Mouse (Mus musculus) kidney, postnatal 36 days (tissue): ENCODE results near the gene Kat7.

Source experiments
- DNase-seq, 2 experiments: peaks; one replicate each; pipeline ENCODE4 v3.0.0; 2021 to 2022; ENCODE audit warnings: mixed read lengths in 2 of 2

Gene Kat7

DNA sequence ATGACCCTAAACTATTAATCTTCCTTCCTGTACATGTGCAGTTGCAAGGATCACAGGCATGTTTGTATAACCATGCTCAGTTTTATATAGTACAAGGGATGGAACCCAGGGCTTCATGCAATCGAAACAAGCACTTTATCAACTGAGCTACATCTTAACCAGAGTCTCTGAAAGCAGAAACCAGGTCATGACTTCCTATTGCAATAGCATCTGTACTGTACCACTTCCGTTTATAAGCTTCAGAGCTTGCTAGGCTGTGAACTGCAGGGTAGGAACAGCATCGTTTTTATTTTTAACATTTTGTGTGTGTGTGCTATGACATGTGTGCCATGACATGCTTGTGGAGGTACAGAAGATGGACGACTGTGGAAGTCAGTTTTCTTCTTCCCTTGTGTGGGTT is 23.2 kb upstream of the Kat7 start:
- no peak for DNase-seq

DNA sequence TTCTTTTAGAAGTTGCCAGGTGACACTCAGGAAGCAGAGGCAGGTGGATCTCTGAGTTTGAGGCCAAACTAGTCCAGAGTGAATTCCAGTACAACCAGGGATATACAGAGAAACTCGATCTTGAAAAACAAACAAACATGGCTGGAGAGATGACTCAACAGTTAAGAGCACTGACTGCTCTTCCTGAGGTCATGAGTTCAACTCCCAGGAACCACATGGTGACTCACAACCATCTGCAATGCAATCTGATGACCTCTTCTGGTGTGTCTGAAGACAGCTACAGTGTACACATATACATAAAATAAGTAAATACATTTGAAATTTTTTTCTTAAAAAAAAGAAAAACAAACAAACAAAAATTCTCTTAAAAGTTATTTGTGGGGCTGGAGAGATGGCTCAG is 20.6 kb upstream of the Kat7 start:
- DNase-seq: no peak

DNA sequence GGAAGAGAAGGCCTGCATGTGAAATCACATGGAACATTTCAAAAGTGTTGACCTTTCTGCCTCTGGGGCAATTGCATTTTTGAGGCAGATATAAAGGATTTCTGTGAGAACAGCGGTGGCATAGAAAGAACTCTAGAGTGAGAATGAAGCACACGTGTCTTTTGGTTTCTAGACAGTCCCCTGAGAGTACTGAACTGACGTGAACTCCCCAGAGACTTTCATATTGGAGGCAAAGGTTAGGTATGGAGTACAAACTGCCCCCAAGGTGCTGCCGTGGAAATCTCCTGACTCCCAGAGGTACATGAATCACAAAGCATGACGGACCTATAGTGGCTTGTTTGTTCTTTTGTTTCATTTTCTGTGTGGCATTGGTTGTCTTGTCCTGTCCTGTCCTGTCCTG is 18.6 kb upstream of the Kat7 start:
- DNase-seq: no peak

DNA sequence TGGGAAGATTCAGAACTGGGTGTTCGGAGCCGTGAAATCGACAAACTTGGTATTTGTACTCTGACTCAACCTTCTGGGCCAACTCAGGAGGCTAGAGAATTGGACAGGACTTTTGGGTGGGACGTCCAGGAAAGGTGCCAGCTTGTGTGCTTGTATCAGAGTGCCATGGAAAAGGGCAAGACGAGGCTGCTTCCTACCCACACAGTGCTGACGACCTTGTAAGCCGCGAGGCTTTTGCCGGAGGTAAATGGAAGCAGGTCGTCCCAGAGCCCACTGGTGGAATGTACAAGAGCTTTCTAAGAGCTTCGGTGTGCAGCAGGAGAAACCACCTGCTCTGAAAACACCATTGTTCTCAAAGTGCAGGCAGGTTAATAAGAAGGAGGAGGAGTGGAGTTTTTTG is 16.2 kb upstream of the Kat7 start:
- no peak for DNase-seq

DNA sequence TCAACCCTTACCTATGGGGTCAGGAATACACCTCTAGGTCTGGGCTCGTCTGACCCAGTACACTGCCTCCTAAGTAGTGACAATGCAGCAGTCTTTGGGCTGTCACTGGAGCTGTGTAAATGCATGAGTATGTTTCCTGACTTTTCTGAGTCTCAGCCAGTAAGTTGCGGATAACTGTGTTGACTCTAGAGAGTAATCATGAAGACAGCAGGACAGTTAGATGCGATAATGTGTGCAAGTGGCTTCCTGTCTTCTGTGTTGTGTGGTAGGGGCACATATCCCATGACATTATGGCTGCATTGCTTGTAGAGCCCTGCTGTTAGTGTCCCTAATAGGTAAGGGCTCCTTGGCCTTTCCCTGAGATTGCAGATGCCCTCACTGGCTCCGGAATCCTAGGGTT is 15.8 kb upstream of the Kat7 start:
- no peak for DNase-seq

DNA sequence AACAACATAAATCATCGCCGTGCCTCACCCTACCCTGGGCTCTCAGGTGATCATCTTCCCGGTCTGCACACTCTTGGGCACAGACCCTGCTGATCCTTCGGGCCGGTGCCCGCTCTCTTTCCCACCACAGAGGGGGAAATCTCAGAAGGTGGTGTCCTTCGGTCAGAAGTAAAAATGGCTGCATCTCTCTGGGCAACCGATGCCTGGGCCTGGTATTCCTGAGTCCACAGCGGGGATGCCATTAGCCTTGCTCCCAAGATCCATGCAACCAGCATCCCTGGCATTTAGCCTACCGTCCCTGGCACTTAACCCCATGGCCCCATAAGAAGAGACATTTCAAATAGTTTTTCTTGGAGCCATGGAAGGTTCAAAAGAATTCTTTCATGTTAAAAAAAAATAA is 14.1 kb upstream of the Kat7 start:
- no peak for DNase-seq

DNA sequence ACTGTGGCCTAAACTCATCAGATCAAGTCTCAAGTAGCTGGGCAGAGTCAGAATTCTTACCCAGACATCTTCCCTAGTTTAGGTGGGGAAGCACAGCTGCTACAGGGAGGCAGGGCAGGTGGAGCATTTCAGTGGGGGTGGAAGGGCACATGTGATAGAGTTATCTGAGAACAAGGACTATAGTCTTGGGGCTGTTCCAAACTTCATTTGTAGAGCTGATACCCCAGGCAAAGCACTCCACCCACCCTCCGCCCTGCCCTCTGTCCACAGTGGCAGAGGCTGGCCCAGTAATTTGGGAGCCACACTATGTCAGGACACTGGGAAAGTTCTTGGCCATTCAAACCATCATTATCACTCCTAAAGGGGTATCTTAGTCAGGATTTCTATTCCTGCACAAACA is 10.0 kb upstream of the Kat7 start:
- DNase-seq: no peak

DNA sequence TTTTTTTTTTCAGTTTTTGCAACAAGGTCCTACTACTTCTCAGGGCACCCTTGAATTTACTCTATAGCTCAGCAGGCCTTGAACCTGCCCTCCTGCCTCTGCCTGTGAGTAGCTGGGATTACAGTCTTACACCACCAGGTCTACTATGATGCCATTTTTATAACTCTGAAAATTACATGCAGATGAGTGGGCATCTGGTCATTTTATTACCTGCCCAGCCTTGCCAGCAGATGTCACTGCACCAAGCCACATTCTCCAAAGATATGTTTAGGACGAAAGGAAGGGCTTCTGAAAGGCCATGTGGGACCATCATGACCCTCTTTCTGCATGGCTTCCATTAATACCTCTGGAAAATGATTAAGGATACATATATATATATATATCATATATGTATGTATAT is 9.5 kb upstream of the Kat7 start:
- DNase-seq: peak in 1 of 2 experiments; percentile 46

DNA sequence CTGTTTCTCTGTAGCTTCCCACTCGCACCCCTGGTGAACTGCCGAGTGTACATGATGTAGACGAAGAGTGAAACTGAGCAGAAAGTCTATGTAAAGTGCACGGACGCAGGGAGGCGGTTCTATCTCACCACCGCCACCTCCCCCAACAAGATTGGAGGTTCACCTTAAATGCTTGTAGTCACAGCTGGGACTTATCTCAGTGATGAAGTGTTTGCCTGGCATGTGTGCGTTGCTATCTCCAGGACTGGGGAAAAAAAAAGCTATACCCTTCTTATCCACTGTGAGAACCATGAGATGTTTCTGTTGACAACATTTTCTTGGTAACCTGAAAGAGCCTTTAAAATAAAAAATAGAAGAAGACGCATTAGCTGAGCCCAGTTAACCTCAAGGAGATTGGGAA is 8.1 kb upstream of the Kat7 start:
- DNase-seq: no peak

DNA sequence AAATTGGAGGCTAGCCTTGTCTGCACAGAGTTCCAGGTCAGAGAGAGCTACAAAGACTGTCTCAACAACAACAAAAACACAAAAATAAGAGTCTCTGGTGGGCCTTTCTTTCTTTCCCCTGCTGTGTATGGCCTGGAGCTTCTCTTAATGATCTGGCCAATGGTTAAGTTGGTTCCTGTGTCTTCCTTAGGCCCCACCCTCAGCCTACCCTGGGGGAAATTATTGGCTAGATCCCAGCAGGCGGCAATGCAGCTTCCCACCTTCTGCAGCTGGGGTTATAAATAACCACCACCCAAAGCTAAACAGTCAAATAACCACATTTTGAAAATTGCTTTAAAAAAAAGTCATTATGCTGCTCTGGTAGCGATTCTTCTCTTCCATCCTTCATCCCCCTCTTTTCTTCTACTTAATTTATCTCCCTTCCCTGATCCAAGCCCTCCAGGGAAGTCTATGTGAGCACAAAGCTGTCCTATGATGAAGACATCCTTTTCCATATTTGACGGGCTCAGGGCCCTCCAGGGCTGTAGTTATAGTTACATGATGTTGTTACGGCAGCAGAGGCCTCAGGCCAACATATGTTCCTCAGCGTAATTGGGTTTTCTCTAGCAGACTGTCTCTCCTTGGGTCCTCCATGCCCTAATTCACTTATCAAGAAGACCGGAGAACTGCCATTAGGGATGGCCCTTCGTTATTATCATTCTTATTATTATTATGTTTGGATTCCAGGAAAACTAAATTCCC is 5.3 kb upstream of the Kat7 start:
- no peak for DNase-seq

DNA sequence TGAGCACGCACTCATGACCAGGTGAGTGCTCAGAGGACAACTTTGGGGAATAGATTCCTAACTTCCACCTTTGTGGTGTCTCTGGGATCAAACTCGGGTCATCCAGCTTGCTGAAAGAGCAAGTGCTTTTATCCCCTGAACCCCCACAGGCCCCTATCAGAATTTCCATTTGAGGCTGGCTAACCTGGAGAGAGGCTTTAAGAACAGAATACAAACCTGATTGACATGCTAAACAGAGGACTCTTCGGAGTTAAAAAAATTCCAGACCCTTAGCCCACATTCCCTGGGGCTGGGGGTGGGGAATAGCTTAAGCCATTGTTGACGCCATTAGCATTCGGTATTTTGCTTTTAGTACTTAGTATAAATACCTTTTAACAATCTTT is 1.4 kb upstream of the Kat7 start:
- DNase-seq: no peak

DNA sequence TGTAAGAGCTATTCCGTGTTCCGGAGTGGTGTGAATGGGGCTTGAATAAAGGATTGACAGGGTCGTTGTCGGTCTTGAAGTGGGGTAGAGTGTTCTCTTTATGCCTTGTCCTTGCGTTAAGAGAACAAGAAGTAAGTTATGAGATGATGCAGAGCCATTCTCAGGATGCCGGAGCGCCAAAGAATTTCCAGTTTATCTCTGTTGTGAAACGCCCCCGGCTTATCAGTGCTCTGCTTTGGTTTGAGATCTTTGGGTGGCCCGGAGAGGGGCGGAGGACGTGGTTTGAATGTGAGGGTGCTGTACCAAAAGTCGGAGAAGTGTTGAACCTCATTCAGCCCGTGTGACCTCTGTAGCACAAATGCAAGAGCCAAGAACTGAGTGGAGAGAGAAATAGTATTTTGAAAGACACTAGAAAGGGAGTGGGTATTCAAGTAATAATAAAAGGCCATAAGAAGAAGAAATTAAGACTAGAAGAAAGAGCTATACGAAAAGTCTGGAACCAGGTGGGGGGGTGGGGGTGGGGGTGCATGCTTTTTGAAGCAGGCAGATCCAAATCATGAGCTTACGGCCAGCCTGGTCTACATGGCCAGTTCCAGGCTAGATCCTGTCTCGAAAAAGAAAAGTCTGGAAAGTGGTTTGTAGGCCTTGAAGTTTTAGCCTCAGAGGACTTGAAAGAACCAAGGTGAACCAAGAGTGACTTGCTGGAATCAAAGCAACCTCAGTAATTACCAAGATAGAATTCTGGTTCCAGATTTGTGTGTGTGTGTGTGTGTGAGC is 790 bp upstream of the Kat7 start:
- DNase-seq: peak in 1 of 2 experiments; percentile 37

DNA sequence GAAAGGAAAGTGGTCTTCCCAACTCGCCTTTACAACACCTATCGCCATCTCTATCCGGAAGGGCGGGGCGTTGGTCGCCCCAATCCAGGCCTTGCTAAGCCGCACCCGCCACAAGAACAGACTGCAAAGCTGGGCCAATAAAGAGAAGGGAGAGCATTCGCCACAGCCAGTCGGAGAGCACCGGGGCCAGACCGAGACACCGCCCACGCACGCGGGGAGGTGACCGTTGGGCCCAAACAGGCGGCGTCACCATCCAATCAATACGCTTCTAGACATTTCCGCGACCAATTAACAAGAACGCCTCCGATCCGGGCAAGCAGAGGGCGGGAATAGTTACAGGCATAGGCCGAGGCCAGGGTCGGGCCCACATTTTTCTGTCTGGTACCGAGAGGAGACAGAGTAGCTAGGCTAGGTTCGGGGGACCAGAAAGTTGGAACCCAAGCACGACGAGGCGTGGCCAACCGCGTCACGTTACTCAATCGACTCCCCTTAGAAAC is 488 bp downstream of the Kat7 start:
- DNase-seq: peak; percentile 97 to 99

DNA sequence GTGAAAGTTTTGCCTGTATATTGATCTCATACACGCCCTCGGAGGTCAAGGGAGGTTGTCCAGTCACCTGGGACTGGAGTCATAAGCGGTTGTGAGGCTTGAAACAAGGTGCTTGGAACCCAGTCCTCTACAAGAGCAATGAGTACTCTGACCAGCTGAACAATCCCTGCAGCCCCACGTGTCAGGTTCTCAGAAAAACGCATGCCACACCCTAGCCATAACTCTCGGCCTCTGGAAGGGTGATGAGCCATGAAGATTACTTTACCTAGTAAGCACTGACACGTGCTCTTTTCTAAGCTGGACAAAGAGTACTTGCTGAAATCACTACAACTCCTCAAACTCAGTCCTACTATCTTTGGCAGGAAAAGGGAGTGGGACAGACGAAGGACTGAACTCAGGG is 2.5 kb downstream of the Kat7 start:
- peak; percentile 15 to 19 for DNase-seq

DNA sequence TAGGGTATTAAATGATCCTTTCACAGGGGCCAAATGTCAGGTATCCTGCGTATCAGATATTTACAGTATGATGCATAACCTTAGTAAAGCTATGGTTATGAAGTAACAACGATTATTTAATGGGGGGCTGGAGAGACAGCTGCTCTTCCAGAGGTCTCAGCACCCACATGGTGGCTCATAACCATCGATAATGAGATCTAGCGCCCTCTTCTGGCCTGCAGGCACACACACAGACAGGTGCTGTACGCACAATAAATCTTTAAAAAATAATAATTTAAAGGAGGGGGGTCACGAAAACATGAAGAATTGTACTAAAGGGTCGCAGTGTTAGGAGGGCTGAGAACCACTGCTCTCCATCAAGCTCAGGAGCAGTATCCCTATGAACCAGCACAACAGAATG is 4.4 kb downstream of the Kat7 start:
- no peak for DNase-seq

DNA sequence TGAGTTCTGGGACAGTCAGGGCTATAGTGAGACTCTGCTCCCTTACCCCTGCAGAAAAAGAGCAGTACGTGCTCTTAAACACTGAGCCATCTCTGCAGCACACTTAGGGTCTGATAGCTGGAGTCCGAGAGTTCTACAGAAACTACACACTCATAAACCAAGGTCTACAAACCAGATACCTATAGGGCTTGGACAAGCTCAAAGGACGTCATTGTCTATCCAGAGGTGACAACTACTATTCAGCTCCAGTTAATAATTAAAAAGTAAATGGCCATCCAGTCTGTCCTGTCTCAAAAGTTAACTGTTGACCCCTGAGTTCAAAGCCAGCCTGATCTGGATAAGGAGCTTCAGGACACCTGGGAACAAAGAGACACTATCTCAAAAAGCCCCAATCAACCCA is 8.3 kb downstream of the Kat7 start:
- DNase-seq: peak in 1 of 2 experiments; percentile 17

DNA sequence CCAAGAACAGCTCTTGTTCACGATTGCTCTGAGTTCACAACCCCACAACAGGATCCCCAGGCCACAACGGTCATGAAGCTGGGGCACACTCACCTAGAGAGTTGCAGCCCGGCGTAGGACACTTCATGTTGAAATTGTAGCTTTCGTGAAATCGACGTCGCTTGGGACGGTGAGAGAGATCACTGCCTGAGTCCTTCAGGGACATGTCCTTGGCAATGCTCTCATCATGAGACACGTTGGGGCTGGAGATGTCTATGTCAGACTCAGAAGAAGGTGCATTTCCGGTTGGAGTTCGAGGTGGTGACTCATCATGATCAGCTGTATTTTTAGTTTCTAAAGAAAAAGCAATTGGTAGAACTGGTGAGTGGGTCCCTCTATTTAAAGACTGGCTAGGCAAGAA is 10.2 kb downstream of the Kat7 start:
- no peak for DNase-seq

DNA sequence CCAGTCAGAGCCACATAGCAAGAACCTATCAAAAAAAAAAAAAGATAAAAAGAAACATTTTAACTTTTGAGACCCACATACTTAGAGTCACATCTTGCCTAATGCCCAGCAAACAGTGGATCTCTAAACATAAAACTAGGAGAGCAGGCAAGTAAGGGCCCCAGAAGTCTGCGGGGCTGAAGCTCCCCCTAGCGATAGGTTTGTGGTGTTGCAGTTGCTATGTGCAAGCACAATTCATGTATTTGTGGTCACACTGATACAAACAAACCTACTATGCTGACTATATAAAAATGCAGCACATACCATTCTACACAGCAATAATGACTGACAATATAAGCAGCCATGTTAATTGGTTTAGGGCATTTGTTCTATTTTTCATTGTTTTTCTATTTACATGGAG is 11.9 kb downstream of the Kat7 start:
- peak; percentile 14 to 42 for DNase-seq

DNA sequence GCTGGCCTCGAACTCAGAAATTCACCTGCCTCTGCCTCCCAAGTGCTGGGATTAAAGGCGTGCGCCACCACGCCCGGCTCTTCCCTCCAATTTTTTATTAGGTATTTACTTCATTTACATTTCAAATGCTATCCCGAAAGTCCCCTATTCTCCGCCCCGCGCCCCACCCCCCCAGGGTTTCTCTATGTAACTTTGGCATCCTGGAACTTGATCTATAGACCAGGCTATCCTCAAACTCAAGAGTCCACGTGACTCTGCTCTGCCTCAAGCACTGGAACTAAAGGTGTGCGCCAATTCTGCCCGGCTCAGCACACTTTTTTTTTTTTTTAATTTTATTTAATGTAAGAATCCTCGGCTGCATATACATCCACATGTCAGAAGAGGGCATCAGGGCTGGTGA is 14.3 kb downstream of the Kat7 start:
- no peak for DNase-seq

DNA sequence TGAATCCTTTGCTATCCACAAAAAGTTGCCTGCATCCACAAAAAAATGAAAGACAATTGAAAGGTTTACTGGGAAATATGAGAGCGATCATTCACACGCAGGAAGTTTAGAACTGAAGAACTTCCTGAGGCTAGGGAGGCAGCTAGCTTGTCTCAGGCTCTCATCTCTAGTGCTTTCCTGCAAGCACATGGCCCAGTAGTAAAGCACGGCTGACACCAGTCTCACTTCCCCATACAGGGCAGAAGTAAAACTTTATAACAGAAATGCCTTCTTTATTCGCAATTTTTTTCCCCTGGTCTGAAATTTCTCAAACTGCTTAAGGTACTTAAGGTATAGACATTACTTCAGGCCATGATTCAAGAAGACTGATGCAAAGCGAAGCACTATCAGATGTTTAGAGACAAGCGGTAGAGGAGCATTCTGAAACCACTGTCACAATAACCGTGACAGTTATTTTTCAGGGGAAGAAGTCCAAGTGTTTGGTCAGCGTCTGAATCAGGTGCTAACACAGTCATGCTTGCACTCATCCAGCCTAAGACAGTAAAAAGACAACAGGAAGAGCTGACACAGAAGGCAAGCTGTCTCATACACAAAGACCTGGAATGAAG is 16.9 kb downstream of the Kat7 start:
- no peak for DNase-seq

DNA sequence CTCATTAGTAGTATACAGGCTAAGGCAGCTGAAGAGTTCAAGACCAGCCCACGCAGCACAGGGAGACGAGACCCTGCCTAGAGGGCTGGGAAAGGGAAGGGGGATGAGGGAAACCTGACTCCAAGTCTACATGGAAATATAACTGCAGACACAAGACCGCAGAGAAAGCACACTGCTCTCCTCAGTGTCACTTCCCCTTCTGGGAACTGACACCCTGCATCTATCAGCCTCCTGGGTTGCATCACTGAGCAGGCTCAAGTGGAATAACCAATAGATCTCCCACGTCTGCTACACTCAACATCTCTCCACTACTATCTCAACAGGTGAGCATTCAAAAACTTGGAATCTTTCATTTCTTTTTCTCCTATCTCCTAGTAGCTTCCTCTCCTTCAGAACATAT is 18.0 kb downstream of the Kat7 start:
- DNase-seq: no peak

DNA sequence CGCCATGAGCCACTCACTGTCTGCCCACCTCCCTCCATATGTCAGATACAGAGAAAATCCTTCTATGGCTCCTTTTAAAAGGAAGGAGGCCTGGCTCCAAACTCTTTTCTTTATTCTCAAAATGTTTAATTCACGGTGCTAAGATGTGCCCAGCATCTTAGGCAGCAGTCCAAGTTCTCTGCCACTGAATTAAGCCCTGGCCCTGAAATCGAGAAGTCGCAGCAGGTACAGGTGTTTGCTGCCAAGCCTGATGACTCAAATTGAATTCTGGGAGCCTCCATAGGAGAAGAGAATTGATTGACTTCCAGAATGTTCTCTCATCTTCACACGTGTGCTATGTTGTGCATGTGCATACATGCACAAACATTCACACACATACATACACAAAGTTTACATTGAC is 27.7 kb downstream of the Kat7 start:
- DNase-seq: no peak

DNA sequence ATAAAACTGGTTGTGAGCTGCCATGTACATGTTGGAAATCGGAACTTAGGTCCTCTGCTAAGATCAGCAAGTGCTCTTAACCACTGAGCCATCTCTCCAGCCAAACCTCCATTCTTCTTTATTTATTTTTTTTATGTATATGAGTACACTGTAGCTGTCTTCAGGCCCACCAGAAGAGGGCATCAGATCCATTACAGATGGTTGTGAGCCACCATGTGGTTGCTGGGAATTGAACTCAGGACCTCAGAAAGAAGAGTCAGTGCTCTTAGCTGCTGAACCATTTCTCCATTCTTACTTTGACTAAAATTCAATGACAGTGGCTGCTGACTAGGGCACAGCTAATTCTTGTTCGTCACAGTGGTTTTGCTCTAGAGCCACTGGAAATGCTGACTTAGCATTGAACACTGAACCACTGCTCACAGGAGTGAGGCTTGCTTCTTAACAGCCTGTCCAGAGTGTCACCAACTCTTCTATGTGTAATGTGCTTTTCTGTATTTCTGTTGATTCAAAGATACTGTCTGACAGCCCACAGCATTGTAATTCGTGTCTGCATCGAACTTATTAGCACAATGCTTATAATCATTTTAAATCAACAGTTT is 30.9 kb downstream of the Kat7 start:
- DNase-seq: no peak

DNA sequence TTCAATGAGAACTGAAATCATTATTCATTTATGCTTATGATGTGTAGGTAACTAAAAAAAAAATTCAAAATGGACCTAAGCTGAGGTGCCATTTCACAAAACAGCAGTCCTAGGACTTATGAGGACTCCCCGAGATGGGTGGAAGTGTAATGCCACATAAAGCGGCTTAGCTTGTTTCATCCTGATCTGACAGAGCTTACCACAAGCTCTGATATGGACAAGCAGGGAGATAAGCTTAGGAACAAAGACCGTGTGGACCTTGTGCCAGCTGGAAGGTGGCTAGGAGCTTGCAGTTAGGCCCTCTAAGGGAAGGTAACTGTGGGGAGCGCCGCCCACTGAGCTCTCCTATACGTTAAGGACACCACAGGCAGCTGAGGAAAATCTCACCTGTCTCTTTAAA is 34.0 kb downstream of the Kat7 start:
- no peak for DNase-seq
